Mouse (Mus musculus): ENCODE data around the gene Svop. TPM values are rescaled to one million over a fixed set of nuclear protein-coding genes. Genes with fewer than 3 reads are reported as not detected.

Svop gene
- polyA plus RNA-seq, 1 experiment from 2014 or later = 21.2 TPM

DNA sequence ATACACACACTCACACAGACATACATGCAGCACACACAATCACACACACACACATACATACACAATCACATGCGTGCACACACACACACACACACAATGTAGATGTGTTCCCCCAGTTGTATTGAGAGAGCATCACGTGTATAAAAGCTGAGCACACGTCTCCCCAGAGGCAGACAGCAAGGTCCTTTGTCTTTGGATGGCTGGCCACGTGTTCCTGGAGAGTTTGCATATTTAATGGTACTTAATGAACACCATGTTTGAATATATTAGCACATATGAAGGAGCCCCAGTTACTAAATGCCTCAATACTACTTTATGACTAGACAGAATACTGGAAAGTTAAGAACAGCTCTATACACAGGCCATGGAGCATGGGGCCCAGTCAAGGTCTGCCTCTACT is 27.4 kb downstream of the Svop start:
- Histone ChIP-seq H3K27ac (ENCODE audit: low read depth, low read length) (no peak overlapping the region), H3K9ac (ENCODE audit: low read length) (no peak overlapping the region), H3K4me2 (no peak overlapping the region), H3K4me3 (ENCODE audit: low read depth, low read length) (no peak overlapping the region), H3K27me3 (ENCODE audit: control insufficient read depth, insufficient read depth, low read length) (no peaks in the 10 kb centered on the region), H3K4me1 (ENCODE audit: control insufficient read depth, insufficient read depth, low read length) (no peaks in the 10 kb centered on the region), H3K9me3 (ENCODE audit: control insufficient read depth, low read length) (no peaks in the 10 kb centered on the region), H3K36me3 (ENCODE audit: control insufficient read depth, insufficient read depth, low read length) (no peaks in the 10 kb centered on the region)
- DNase-seq (ENCODE audit: low spot score, missing footprints) = peak; percentile 12
- 72% methylated on average over 4 of the region's 4 CpGs for WGBS
- no peak for ATAC-seq (ENCODE audit: low FRiP score)

DNA sequence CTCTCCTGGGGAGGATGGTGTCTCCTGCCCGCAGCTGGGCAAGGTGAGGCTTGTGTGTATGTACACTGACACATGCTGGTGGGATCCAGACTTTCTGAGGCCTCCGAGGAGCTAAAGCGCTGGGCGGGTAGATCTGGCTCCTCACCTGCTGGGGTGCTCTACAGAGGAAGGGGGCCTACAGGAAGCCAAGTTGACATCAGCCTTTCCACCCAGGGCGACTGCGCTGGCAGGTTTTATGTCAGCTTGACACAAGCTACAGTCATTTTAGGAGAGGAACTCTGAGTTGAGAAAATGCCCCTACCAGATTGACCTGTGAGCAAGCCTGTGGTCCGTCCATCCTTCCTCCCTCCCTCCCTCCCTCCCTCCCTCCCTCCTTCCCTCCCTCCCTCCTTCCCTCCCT is 29.7 kb downstream of the Svop start:
- Histone ChIP-seq H3K36me3 (ENCODE audit: control insufficient read depth, insufficient read depth, low read length) (no peaks in the 10 kb centered on the region), H3K27ac (ENCODE audit: low read depth, low read length) (no peak overlapping the region), H3K4me1 (ENCODE audit: control insufficient read depth, insufficient read depth, low read length) (no peaks in the 10 kb centered on the region), H3K27me3 (ENCODE audit: control insufficient read depth, insufficient read depth, low read length) (no peaks in the 10 kb centered on the region), H3K4me3 (ENCODE audit: low read depth, low read length) (no peak overlapping the region), H3K9me3 (ENCODE audit: control insufficient read depth, low read length) (no peaks in the 10 kb centered on the region), H3K4me2 (no peak overlapping the region), H3K9ac (ENCODE audit: low read length) (no peak overlapping the region)
- 67% methylated on average over 7 of the region's 7 CpGs for WGBS
- ATAC-seq (ENCODE audit: low FRiP score) = no peak
- no peak for DNase-seq (ENCODE audit: low spot score, missing footprints)

DNA sequence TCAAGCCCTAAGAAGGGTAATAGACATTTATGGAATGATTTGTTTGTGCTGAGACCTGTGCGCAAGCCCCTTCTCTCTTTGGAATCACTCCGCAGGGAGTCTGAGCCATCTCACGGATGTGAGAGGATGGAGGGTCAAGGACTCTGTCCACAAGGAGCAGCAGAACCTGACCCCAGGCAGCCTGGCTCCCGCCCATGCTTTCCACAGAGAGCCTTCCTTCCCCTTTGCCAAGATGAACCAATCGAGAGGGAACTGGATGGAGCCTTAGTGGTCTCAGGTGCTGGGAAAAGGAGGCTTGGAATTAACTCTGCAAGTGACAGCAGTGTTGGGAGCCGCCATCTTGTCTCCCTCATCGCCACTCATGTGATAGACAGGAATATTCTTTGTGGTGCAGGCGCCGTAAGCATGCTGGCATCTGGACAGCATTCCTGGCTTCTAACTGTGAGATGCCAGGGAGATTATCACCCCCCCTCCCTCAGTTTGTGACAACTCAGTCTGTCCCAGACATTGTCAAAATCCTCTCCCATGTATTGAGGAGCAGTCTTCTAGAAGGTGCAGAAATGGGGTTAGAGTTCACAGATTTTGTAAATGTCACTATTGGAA is 34.1 kb downstream of the Svop start:
- Histone ChIP-seq H3K27me3 (ENCODE audit: control insufficient read depth, insufficient read depth, low read length) (no peaks in the 10 kb centered on the region), H3K4me3 (ENCODE audit: low read depth, low read length) (no peak overlapping the region), H3K9me3 (ENCODE audit: control insufficient read depth, low read length) (no peaks in the 10 kb centered on the region), H3K4me2 (no peak overlapping the region), H3K27ac (ENCODE audit: low read depth, low read length) (no peak overlapping the region), H3K4me1 (ENCODE audit: control insufficient read depth, insufficient read depth, low read length) (no peaks in the 10 kb centered on the region), H3K9ac (ENCODE audit: low read length) (no peak overlapping the region), H3K36me3 (ENCODE audit: control insufficient read depth, insufficient read depth, low read length) (no peaks in the 10 kb centered on the region)
- ATAC-seq (ENCODE audit: low FRiP score) = no peak
- 80% methylated on average over 9 of the region's 9 CpGs for WGBS
- peak; percentile 57 for DNase-seq (ENCODE audit: low spot score, missing footprints)

DNA sequence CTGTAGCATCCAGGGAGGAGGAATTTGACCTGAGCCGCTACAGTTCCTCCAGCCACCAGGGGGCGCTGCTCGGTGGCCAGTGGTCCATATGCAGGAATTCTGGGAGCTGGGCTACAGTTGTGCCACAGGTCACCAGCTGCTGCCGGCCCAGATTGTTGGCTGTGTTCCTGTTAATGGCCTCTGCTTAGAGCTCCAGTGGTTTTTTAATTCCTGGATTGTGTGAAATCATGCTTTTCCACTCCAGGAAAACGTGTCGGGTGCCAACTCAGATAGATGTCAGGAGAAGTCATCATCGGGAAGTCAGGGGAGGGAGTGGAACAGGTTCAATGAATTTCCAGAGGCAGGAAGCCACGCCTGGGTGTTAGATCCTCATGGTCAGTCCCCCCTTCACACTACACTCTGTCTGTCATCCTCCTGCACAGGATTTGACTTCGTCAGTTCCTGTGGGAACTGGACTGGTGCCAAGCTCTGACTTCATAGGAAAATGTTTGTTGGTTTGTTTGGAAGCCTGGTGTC is 39.1 kb downstream of the Svop start:
- DNase-seq (ENCODE audit: low spot score, missing footprints) (peak; percentile 95), ATAC-seq (ENCODE audit: low FRiP score) (no peak)
- no peaks in the 10 kb centered on the region for H3K27me3 ChIP-seq (ENCODE audit: control insufficient read depth, insufficient read depth, low read length)
- no peaks in the 10 kb centered on the region for H3K36me3 ChIP-seq (ENCODE audit: control insufficient read depth, insufficient read depth, low read length)
- no peak overlapping the region for H3K4me2 ChIP-seq
- no peak overlapping the region for H3K4me3 ChIP-seq (ENCODE audit: low read depth, low read length)
- H3K27ac ChIP-seq (ENCODE audit: low read depth, low read length) = no peak overlapping the region
- no peaks in the 10 kb centered on the region for H3K9me3 ChIP-seq (ENCODE audit: control insufficient read depth, low read length)
- H3K4me1 ChIP-seq (ENCODE audit: control insufficient read depth, insufficient read depth, low read length) = no peaks in the 10 kb centered on the region; the same call in 1 of the 2 replicates
- 41% methylated on average over 9 of the region's 9 CpGs for WGBS
- H3K9ac ChIP-seq (ENCODE audit: low read length) = no peak overlapping the region

DNA sequence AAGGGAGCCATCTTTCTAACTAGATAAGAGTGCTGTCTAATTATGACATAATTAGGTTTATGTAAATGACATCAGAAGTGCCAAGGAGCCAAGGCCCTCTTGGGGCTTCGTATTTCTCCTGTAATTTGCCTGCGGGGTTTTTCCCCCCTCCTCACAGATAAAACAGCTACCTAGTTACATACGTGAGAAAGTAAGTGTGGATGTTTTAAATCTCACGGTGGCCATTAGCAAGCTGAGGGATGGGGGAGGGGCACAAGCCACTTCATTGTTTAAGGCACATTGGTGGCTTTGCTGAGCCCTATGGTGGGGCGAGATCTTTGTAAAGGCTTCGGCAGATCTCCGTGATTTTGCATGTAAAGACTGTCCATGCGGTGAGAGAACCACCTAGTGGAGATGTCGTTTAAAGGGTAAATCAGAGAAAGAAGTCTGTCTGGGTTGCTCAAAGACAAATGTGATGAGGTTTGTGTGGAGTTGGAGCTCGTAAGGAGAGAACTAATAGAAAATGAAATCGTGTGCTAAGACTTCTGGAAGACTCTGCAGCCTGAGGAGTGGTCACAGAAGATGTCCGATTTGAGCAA is 42.5 kb downstream of the Svop start:
- 71% methylated on average over 12 of the region's 12 CpGs for WGBS
- no peak overlapping the region for H3K27ac ChIP-seq (ENCODE audit: low read depth, low read length)

DNA sequence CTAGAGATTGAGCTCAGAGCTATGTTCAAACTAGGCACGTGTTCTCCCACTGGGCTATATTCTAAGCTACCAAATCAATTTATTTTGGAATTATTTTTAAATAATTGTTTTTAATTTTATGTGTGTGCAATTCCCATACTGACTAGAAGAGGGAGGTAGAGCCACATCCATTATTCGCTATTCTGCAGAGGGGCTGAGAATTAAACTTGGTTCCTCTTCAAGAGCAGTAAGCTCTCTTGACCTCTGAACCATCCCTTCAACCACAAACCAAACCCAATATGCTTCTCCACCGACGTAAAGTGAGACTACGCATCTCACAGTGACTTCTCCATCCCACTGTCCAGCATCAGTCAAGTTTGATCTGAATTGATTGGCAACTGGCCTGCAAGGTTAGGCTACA is 44.2 kb downstream of the Svop start:
- DNase-seq (ENCODE audit: low spot score, missing footprints) (no peak), ATAC-seq (ENCODE audit: low FRiP score) (no peak)
- H3K4me3 ChIP-seq (ENCODE audit: low read depth, low read length) = no peak overlapping the region
- no peaks in the 10 kb centered on the region for H3K27me3 ChIP-seq (ENCODE audit: control insufficient read depth, insufficient read depth, low read length)
- H3K9ac ChIP-seq (ENCODE audit: low read length) = no peak overlapping the region
- 83% methylated on average over 5 of the region's 5 CpGs for WGBS
- H3K27ac ChIP-seq (ENCODE audit: low read depth, low read length) = no peak overlapping the region
- no peaks in the 10 kb centered on the region for H3K36me3 ChIP-seq (ENCODE audit: control insufficient read depth, insufficient read depth, low read length)
- no peaks in the 10 kb centered on the region; the same call in 1 of the 2 replicates for H3K4me1 ChIP-seq (ENCODE audit: control insufficient read depth, insufficient read depth, low read length)
- H3K4me2 ChIP-seq = no peak overlapping the region
- no peaks in the 10 kb centered on the region for H3K9me3 ChIP-seq (ENCODE audit: control insufficient read depth, low read length)

More for the DNA sequence above, 42.5 kb downstream of the Svop start:
- Histone ChIP-seq H3K36me3 (ENCODE audit: control insufficient read depth, insufficient read depth, low read length) (no peaks in the 10 kb centered on the region), H3K4me3 (ENCODE audit: low read depth, low read length) (no peak overlapping the region), H3K9ac (ENCODE audit: low read length) (no peak overlapping the region), H3K27me3 (ENCODE audit: control insufficient read depth, insufficient read depth, low read length) (no peaks in the 10 kb centered on the region), H3K4me2 (no peak overlapping the region), H3K4me1 (ENCODE audit: control insufficient read depth, insufficient read depth, low read length) (no peaks in the 10 kb centered on the region; the same call in 1 of the 2 replicates), H3K9me3 (ENCODE audit: control insufficient read depth, low read length) (no peaks in the 10 kb centered on the region)
- DNase-seq (ENCODE audit: low spot score, missing footprints) = no peak
- ATAC-seq (ENCODE audit: low FRiP score) = no peak

DNA sequence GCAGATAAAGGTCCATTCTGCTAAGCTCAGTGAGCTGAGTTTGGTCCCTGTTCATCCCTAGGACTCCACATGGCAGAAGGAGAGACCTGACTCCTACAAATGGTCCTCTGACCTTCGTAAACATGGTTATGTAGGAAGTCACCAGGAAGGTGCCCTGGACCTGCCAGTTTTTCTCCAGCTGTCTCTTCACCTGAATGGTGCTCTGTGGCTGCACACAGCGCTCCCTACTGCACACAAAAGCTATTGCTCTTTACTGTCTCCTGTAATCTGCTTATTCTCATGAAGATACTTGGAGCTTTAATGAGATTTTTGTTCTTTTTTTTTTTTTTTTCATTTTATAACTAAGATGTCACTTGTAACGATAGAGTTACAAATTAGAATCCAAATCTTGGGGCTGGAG is 44.8 kb downstream of the Svop start:
- peaks cover 1% of the 10 kb centered on the region; the same call in 1 of the 2 replicates for H3K4me1 ChIP-seq (ENCODE audit: control insufficient read depth, insufficient read depth, low read length)
- H3K27ac ChIP-seq (ENCODE audit: low read depth, low read length) = no peak overlapping the region
- no peaks in the 10 kb centered on the region for H3K36me3 ChIP-seq (ENCODE audit: control insufficient read depth, insufficient read depth, low read length)
- no peak overlapping the region for H3K9ac ChIP-seq (ENCODE audit: low read length)
- ATAC-seq (ENCODE audit: low FRiP score) (no peak), DNase-seq (ENCODE audit: low spot score, missing footprints) (no peak)
- H3K9me3 ChIP-seq (ENCODE audit: control insufficient read depth, low read length) = no peaks in the 10 kb centered on the region
- no peak overlapping the region for H3K4me2 ChIP-seq
- WGBS = 47% methylated on average over 3 of the region's 3 CpGs
- H3K27me3 ChIP-seq (ENCODE audit: control insufficient read depth, insufficient read depth, low read length) = no peaks in the 10 kb centered on the region
- H3K4me3 ChIP-seq (ENCODE audit: low read depth, low read length) = no peak overlapping the region

DNA sequence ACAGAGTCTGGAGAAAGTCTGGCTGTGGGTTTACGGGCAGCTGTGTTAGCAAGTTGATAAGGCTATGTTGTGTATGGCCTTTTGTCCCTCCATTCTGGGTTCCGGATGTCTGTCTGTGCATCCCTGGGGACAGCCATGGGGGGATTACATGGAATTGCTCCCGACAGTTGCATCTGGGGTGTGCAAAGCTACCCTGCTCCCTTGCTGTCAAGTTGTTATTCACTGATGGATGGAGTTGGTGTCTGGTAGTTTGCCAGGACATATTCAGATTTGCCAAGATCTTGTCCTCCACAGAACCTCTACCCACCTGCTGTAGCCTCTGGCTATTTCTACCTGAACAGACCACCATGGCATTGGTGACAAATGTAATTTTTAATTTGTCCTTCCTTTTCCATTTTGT is 45.2 kb downstream of the Svop start:
- Histone ChIP-seq H3K9me3 (ENCODE audit: control insufficient read depth, low read length) (no peaks in the 10 kb centered on the region), H3K4me3 (ENCODE audit: low read depth, low read length) (no peak overlapping the region), H3K4me2 (no peak overlapping the region), H3K4me1 (ENCODE audit: control insufficient read depth, insufficient read depth, low read length) (peaks cover 2% of the 10 kb centered on the region; the same call in 1 of the 2 replicates), H3K9ac (ENCODE audit: low read length) (no peak overlapping the region), H3K36me3 (ENCODE audit: control insufficient read depth, insufficient read depth, low read length) (no peaks in the 10 kb centered on the region), H3K27me3 (ENCODE audit: control insufficient read depth, insufficient read depth, low read length) (no peaks in the 10 kb centered on the region), H3K27ac (ENCODE audit: low read depth, low read length) (no peak overlapping the region)
- no peak for DNase-seq (ENCODE audit: low spot score, missing footprints)
- 86% methylated on average over 3 of the region's 3 CpGs for WGBS
- no peak for ATAC-seq (ENCODE audit: low FRiP score)

DNA sequence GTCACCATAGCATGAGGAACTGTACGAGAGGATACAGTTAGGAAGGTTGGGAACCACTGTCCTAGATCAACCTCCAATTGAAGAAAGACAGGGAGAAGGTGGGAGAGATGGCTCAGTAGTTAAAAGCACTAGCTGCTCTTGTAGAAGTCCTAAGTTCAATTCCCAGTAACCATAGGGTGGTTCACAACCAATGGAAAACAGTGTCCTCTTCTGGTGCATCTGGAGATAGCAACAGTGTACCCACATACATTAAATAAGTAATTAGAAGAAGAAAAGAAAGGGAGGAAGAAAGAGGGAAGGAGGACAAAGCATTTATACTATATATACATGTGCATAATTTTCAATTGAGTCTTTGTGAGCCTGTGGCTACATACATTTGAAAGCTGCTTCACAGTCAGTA is 46.2 kb downstream of the Svop start:
- Histone ChIP-seq H3K4me3 (ENCODE audit: low read depth, low read length) (no peak overlapping the region), H3K4me2 (no peak overlapping the region), H3K4me1 (ENCODE audit: control insufficient read depth, insufficient read depth, low read length) (peaks cover 2% of the 10 kb centered on the region; the same call in 1 of the 2 replicates), H3K9ac (ENCODE audit: low read length) (no peak overlapping the region), H3K36me3 (ENCODE audit: control insufficient read depth, insufficient read depth, low read length) (no peaks in the 10 kb centered on the region), H3K27ac (ENCODE audit: low read depth, low read length) (no peak overlapping the region), H3K9me3 (ENCODE audit: control insufficient read depth, low read length) (no peaks in the 10 kb centered on the region), H3K27me3 (ENCODE audit: control insufficient read depth, insufficient read depth, low read length) (no peaks in the 10 kb centered on the region)
- DNase-seq (ENCODE audit: low spot score, missing footprints) (peak; percentile 19), ATAC-seq (ENCODE audit: low FRiP score) (no peak)
- 74% methylated on average over 1 of the region's 1 CpGs for WGBS
